Comparison of ENCODE assay signal across 7 mouse cellular contexts in the genomic region with DNA sequence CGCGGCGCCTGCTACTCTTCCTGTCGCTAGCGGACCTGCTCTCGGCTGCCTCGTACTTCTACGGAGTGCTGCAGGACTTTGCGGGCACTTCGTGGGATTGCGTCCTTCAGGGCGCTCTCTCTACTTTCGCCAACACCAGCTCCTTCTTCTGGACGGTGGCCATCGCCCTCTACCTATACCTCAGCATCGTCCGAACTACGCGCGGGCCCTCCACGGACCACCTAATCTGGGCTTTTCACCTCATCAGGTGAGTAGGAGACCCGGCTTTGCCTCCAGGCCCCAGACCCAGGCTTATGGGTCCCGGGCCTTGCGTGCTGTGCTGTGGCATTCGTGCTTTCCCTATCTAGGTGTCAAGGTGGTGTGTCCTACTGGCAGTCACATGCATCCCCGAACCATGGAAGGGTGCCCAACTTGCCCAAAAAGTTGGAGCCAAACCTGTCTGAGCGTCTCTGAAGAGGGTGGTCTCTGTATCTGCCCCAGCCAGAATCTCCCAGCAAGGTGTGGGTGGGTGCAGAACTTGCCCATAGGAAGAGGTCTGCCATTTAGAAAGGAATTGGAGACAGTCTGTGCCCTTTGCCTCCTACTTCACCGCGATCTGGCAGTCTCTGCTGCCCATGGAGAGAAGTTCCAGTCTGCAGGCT. TPM values are rescaled to one million over a fixed set of nuclear protein-coding genes. Genes with fewer than 3 reads are reported as not detected.
A peak's percentile ranks its signal among the peaks of the same experiment; 100 is the strongest.
DNase-seq lines count a peak whose midpoint lies in the region; ATAC-seq lines count a peak whose summit lies in the region.

No protein-coding gene starts in this region.

- peaks cover 30% of the 10 kb centered on the region for H3K4me1 ChIP-seq in megakaryocyte, embryonic 14.5 days
- H3K4me1 ChIP-seq in forebrain, embryonic 15.5 days: peaks cover 14% of the 10 kb centered on the region
- peaks cover 6% of the 10 kb centered on the region; the same call in 1 of the 2 replicates for H3K4me1 ChIP-seq in liver, embryonic 11.5 days (replicated peaks; ENCODE audit: control insufficient read depth, insufficient read depth, low read length)
- peaks cover 19% of the 10 kb centered on the region for H3K4me1 ChIP-seq in stomach, embryonic 15.5 days

- peaks cover 60% of the 10 kb centered on the region for H3K27me3 ChIP-seq in megakaryocyte, embryonic 14.5 days (replicated peaks)
- H3K27me3 ChIP-seq in forebrain, embryonic 15.5 days: peaks cover 22% of the 10 kb centered on the region
- H3K27me3 ChIP-seq in liver, embryonic 11.5 days (replicated peaks; ENCODE audit: control insufficient read depth, insufficient read depth, low read length): peaks cover 38% of the 10 kb centered on the region
- no peaks in the 10 kb centered on the region for H3K27me3 ChIP-seq in stomach, embryonic 15.5 days (replicated peaks)

- H3K9ac ChIP-seq in forebrain, embryonic 15.5 days (replicated peaks): peak overlapping the region; percentile 42
- peak overlapping the region; percentile 63 for H3K9ac ChIP-seq in liver, embryonic 11.5 days (ENCODE audit: low read depth, low read length)
- H3K9ac ChIP-seq in stomach, embryonic 15.5 days: peak overlapping the region; percentile 57

- peak overlapping the region; percentile 93 for H3K4me3 ChIP-seq in megakaryocyte, embryonic 14.5 days (replicated peaks)
- H3K4me3 ChIP-seq in forebrain, embryonic 15.5 days: peak overlapping the region; percentile 50
- H3K4me3 ChIP-seq in liver, embryonic 11.5 days (ENCODE audit: low read depth, low read length): peak overlapping the region; percentile 64
- H3K4me3 ChIP-seq in stomach, embryonic 15.5 days (replicated peaks): peak overlapping the region; percentile 64

- 17% methylated on average over 29 of the region's 29 CpGs for WGBS in forebrain, embryonic 15.5 days
- WGBS in liver, embryonic 11.5 days: 14% methylated on average over 29 of the region's 29 CpGs
- 17% methylated on average over 29 of the region's 29 CpGs for WGBS in stomach, embryonic 15.5 days

- peaks cover 13% of the 10 kb centered on the region for H3K9me3 ChIP-seq in megakaryocyte, embryonic 14.5 days
- no peaks in the 10 kb centered on the region for H3K9me3 ChIP-seq in forebrain, embryonic 15.5 days
- no peaks in the 10 kb centered on the region for H3K9me3 ChIP-seq in liver, embryonic 11.5 days (ENCODE audit: control insufficient read depth, low read length)
- H3K9me3 ChIP-seq in stomach, embryonic 15.5 days: no peaks in the 10 kb centered on the region

- ATAC-seq in megakaryocyte, adult 5-6 weeks (ENCODE audit: poor library complexity, severe bottlenecking): no peak
- ATAC-seq in forebrain, embryonic 15.5 days (replicated peaks): no peak
- no peak; the same call in 1 of the 2 replicates for ATAC-seq in liver, embryonic 11.5 days (replicated peaks; ENCODE audit: low FRiP score)
- no peak for ATAC-seq in stomach, embryonic 15.5 days (ENCODE audit: insufficient read depth, low FRiP score, low read depth)

- DNase-seq in liver, embryonic 11.5 days (ENCODE audit: low spot score): no peak
- no peak for DNase-seq in left cerebral cortex, postnatal 36 days (ENCODE audit: low spot score in 2 of 2)
- no peak for DNase-seq in thymus, postnatal 36 days

- H3K27ac ChIP-seq in forebrain, embryonic 15.5 days (replicated peaks): no peak overlapping the region
- H3K27ac ChIP-seq in liver, embryonic 11.5 days (ENCODE audit: low read depth, low read length): no peak overlapping the region
- peak overlapping the region; percentile 77 for H3K27ac ChIP-seq in stomach, embryonic 15.5 days

- peak overlapping the region; percentile 98 for H3K4me2 ChIP-seq in forebrain, embryonic 15.5 days (replicated peaks)
- peak overlapping the region; percentile 100 for H3K4me2 ChIP-seq in liver, embryonic 11.5 days
- H3K4me2 ChIP-seq in stomach, embryonic 15.5 days: peak overlapping the region; percentile 98

- intact Hi-C loops in left cerebral cortex, postnatal 36 days (cut with DNase I): no loop called here

- H3K36me3 ChIP-seq in megakaryocyte, embryonic 14.5 days (replicated peaks; ENCODE audit: low read length): no peaks in the 10 kb centered on the region
- no peaks in the 10 kb centered on the region for H3K36me3 ChIP-seq in forebrain, embryonic 15.5 days
- H3K36me3 ChIP-seq in liver, embryonic 11.5 days (ENCODE audit: control insufficient read depth, insufficient read depth, low read length): no peaks in the 10 kb centered on the region
- H3K36me3 ChIP-seq in stomach, embryonic 15.5 days: no peaks in the 10 kb centered on the region

RNA-seq across cellular contexts. Expression of gene Gpr157, which starts 0.8 kb away (rescaled TPM):
- 1.1 and 1.9 TPM in 2 replicates for polyA plus RNA-seq in megakaryocyte, embryonic 14.5 days (2012; ENCODE audit: insufficient read depth, low replicate concordance)
- total RNA-seq in megakaryocyte, adult 5-6 weeks (2015): 1.0 and 1.9 TPM in 2 replicates
- 1.6 and 2.6 TPM in 2 replicates for total RNA-seq in megakaryocyte, adult 5-6 weeks (2017)
- polyA plus RNA-seq in forebrain, embryonic 15.5 days (2015; fragmentation: Nextera tagmentation; extraction: Ambion mirVana): 0.20 and 0.23 TPM in 2 replicates
- polyA plus RNA-seq in liver, embryonic 11.5 days (2014; fragmentation: Nextera tagmentation; extraction: Ambion mirVana): 0.29 and 0.31 TPM in 2 replicates
- 1.2 and 1.3 TPM in 2 replicates for polyA plus RNA-seq in stomach, embryonic 15.5 days (2015; fragmentation: Nextera tagmentation; extraction: Ambion mirVana)
- total RNA-seq in left cerebral cortex, postnatal 36 days (2021): 1 to 10 TPM; 1.5 to 1.6 TPM

RNA-seq across cellular contexts. Expression of gene Slc2a5, which starts 31.1 kb away (rescaled TPM):
- polyA plus RNA-seq in megakaryocyte, embryonic 14.5 days (2012; ENCODE audit: insufficient read depth, low replicate concordance): 0.15 TPM in 1 of 2 replicates, not detected in the other
- not detected in 2 replicates for total RNA-seq in megakaryocyte, adult 5-6 weeks (2015)
- 0.11 TPM in 1 of 2 replicates, not detected in the other for total RNA-seq in megakaryocyte, adult 5-6 weeks (2017)
- 1.9 and 2.4 TPM in 2 replicates for polyA plus RNA-seq in forebrain, embryonic 15.5 days (2015; fragmentation: Nextera tagmentation; extraction: Ambion mirVana)
- polyA plus RNA-seq in liver, embryonic 11.5 days (2014; fragmentation: Nextera tagmentation; extraction: Ambion mirVana): 0.14 and 0.48 TPM in 2 replicates
- polyA plus RNA-seq in stomach, embryonic 15.5 days (2015; fragmentation: Nextera tagmentation; extraction: Ambion mirVana): 1.6 and 2.4 TPM in 2 replicates
- 1 to 10 TPM; 6.3 to 7.3 TPM for total RNA-seq in left cerebral cortex, postnatal 36 days (2021)
